Mouse (Mus musculus) cerebellum, adult (tissue): Measurements from ENCODE around the gene Utp11.

Source experiments
- ATAC-seq: cut with Nextera tagmentation; 2 replicates; pipeline ENCODE4 v1.9.2; 2017; ENCODE audit warnings: mild to moderate bottlenecking, moderate library complexity, mixed read lengths; ENCODE audit not compliant: insufficient number of reproducible peaks, low FRiP score, low TSS enrichment

The Utp11 gene

DNA sequence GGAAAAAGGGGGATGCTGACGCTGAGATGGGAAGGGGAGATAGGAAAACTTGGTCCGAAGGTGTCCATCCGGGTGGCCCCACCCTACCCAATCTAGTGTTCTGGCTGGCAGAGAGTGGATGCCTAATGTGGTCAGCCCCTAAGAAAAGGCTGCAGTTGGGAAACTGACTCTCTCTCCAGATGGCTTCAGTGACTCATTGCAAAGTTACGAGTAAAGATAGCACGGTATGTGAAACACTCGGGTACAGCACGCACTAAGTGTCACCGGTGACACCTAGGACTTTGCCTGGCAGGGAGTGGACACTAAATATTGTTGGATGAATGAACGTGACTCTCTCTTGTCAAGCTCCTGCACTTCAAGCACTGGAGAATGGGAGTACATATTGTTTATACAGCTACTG is 49.5 kb downstream of the Utp11 start:
- no peak for ATAC-seq

DNA sequence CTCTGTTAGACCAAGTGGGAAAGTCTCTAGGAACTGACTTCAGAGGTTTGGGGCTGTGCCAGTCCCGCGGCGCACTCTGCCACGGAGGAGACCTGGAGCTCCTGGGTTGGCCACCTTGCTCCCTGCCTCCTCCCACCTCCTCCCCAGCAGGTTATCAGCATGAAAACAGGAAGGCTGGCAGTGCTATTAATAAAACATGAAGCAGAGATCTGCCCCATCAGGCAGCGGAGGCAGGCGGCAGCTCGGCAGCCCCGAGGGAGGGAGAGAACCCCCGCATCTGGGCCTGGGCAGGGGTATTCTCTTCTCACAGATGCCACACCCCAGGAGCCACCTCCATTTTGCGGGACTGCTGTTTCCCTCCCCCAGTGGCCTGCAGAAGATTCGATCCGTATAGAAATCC is 53.7 kb downstream of the Utp11 start:
- ATAC-seq: no peak

DNA sequence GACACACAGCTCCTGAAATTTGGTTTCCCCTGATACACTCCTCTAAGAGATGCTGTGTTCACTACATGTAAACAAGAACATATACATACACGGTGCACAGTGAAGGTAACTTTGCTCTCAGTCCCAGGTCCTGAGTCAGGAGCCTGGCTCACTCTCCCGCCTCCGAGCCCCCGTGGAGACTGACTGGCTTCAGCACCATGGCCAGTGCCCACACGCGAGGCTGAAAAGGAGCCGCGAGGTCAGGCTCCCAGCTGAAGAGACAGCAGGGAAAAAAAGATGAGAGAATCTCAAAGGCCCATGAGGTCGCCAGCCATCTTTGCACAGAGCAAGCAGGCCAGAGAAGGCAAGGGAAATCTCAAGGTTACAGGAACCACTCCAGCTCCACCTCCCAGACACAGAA is 60.1 kb downstream of the Utp11 start:
- ATAC-seq: no peak

DNA sequence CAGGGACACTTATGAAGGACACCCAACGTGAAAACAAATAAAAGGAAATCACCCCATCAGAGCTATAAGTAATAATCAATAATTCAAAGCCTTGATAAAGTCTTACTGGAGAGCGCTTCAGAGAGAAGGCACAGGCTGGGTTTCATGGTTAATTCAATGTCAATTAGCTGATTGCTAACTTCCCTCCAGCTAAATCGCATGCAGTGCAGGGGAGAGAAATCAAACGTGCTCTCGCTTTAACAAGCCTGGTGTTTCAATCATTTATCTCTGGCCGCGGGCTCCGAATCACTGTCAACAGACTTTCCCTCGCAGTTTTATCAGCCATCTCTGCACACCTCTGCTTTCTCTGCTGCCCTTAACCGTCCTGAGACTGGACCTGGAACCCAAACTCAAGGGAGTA is 60.5 kb downstream of the Utp11 start:
- ATAC-seq: no peak

DNA sequence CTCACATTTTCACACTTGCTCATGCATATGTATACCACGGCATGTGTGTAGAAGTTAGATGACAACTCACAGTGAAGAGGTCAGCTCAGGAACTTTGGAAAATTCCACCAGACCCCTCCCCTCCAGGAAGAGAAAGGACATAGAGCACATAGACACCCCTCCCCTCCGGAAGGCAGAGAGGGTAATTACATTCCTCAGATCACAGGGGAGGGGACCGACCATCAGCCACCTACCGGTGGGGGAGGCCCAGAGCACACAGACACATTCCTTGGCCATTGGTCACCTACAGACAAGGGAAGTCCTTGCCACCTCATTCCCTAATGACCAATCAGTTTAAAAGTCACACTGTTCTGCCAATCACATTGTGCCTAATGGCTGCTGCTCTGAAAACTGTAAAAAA is 61.9 kb downstream of the Utp11 start:
- no peak for ATAC-seq
